Mouse (Mus musculus): ENCODE data around the gene Bsg. TPM values are rescaled to one million over a fixed set of nuclear protein-coding genes. Genes with fewer than 3 reads are reported as not detected.

Bsg gene
- polyA plus RNA-seq (2012; rRNA removed; ENCODE audit: low replicate concordance), result 528 and 1,060 TPM in 2 replicates

GRCm38 (mm10) chr10:79704065-79704969, at the start of gene Bsg:
Gene Bsg (plus strand): TSS chr10:79704491.

GRCm38 (mm10) chr10:79664131-79664665, 40.1 kb upstream of the Bsg start, which contains the start of gene Madcam1:
Gene Madcam1 (plus strand): TSS chr10:79664559.

GRCm38 (mm10) chr10:79668771-79669575, 35.3 kb upstream of the Bsg start, which contains the start of gene Tpgs1:
Gene Tpgs1 (plus strand): TSS chr10:79669369.

GRCm38 (mm10) chr10:79681591-79682245, 22.6 kb upstream of the Bsg start, which contains the start of gene Cdc34:
Gene Cdc34 (plus strand): TSS chr10:79682195.

GRCm38 (mm10) chr10:79688720-79689119, 15.6 kb upstream of the Bsg start, which contains the start of gene Gzmm:
Gene Gzmm (plus strand): TSS chr10:79689020.

GRCm38 (mm10) chr10:79716254-79716987, 12.1 kb downstream of the Bsg start, which contains the start of gene Hcn2:
Gene Hcn2 (plus strand): TSS chr10:79716634.

GRCm38 (mm10) chr10:79745898-79746773, 41.8 kb downstream of the Bsg start, which contains the start of gene Polrmt:
Gene Polrmt (minus strand): TSS chr10:79746581.

GRCm38 (mm10) chr10:79754856-79755516, 50.7 kb downstream of the Bsg start, which contains the start of gene Fgf22:
Gene Fgf22 (plus strand): TSS chr10:79755076.

Other genes starting within 250 kb of the Bsg start
- gene Vmn2r83, start 235.8 kb upstream of the Bsg start, polyA plus RNA-seq (2012; rRNA removed; ENCODE audit: low replicate concordance), result not detected in 2 replicates
- 227 and 464 TPM in 2 replicates for gene Plpp2, start 170.7 kb upstream of the Bsg start, polyA plus RNA-seq (2012; rRNA removed; ENCODE audit: low replicate concordance)
- 87.0 and 107 TPM in 2 replicates for gene Mier2, start 149.3 kb upstream of the Bsg start, polyA plus RNA-seq (2012; rRNA removed; ENCODE audit: low replicate concordance)
- not detected in 2 replicates for gene Theg, start 117.2 kb upstream of the Bsg start, polyA plus RNA-seq (2012; rRNA removed; ENCODE audit: low replicate concordance)
- 0.84 and 1.1 TPM in 2 replicates for gene C2cd4c, start 90.5 kb upstream of the Bsg start, polyA plus RNA-seq (2012; rRNA removed; ENCODE audit: low replicate concordance)
- 1.3 and 2.5 TPM in 2 replicates for gene Shc2, start 66.6 kb upstream of the Bsg start, polyA plus RNA-seq (2012; rRNA removed; ENCODE audit: low replicate concordance)
- gene Odf3l2, start 58.8 kb upstream of the Bsg start, polyA plus RNA-seq (2012; rRNA removed; ENCODE audit: low replicate concordance), result not detected in 2 replicates
- gene Madcam1, start 39.9 kb upstream of the Bsg start, polyA plus RNA-seq (2012; rRNA removed; ENCODE audit: low replicate concordance), result 6.5 and 9.9 TPM in 2 replicates
- 80.2 and 108 TPM in 2 replicates for gene Tpgs1, start 35.1 kb upstream of the Bsg start, polyA plus RNA-seq (2012; rRNA removed; ENCODE audit: low replicate concordance)
- 199 and 293 TPM in 2 replicates for gene Cdc34, start 22.3 kb upstream of the Bsg start, polyA plus RNA-seq (2012; rRNA removed; ENCODE audit: low replicate concordance)
- gene Gzmm, start 15.5 kb upstream of the Bsg start, polyA plus RNA-seq (2012; rRNA removed; ENCODE audit: low replicate concordance), result 0.37 TPM in 1 of 2 replicates, not detected in the other
- gene Hcn2, start 12.1 kb downstream of the Bsg start, polyA plus RNA-seq (2012; rRNA removed; ENCODE audit: low replicate concordance), result 8.5 and 24.2 TPM in 2 replicates
- 47.7 and 62.9 TPM in 2 replicates for gene Polrmt, start 42.1 kb downstream of the Bsg start, polyA plus RNA-seq (2012; rRNA removed; ENCODE audit: low replicate concordance)
- not detected in 2 replicates for gene Fgf22, start 50.6 kb downstream of the Bsg start, polyA plus RNA-seq (2012; rRNA removed; ENCODE audit: low replicate concordance)
- gene Rnf126, start 62.5 kb downstream of the Bsg start, polyA plus RNA-seq (2012; rRNA removed; ENCODE audit: low replicate concordance), result 161 and 229 TPM in 2 replicates
- 11.5 and 11.9 TPM in 2 replicates for gene Fstl3, start 72.8 kb downstream of the Bsg start, polyA plus RNA-seq (2012; rRNA removed; ENCODE audit: low replicate concordance)
- 0.27 and 0.59 TPM in 2 replicates for gene Prss57, start 86.5 kb downstream of the Bsg start, polyA plus RNA-seq (2012; rRNA removed; ENCODE audit: low replicate concordance)
- gene Palm, start 89.1 kb downstream of the Bsg start, polyA plus RNA-seq (2012; rRNA removed; ENCODE audit: low replicate concordance), result 17.2 and 27.7 TPM in 2 replicates
- gene Misp, start 116.5 kb downstream of the Bsg start, polyA plus RNA-seq (2012; rRNA removed; ENCODE audit: low replicate concordance), result 97.3 and 216 TPM in 2 replicates
- 156 and 209 TPM in 2 replicates for gene Ptbp1, start 149.9 kb downstream of the Bsg start, polyA plus RNA-seq (2012; rRNA removed; ENCODE audit: low replicate concordance)
- 3.8 and 5.3 TPM in 2 replicates for gene Prtn3, start 170.0 kb downstream of the Bsg start, polyA plus RNA-seq (2012; rRNA removed; ENCODE audit: low replicate concordance)
- 6.1 and 11.4 TPM in 2 replicates for gene Plppr3, start 170.1 kb downstream of the Bsg start, polyA plus RNA-seq (2012; rRNA removed; ENCODE audit: low replicate concordance)
- not detected in 2 replicates for gene Elane, start 181.8 kb downstream of the Bsg start, polyA plus RNA-seq (2012; rRNA removed; ENCODE audit: low replicate concordance)
- gene Cfd, start 186.4 kb downstream of the Bsg start, polyA plus RNA-seq (2012; rRNA removed; ENCODE audit: low replicate concordance), result 12.8 and 564 TPM in 2 replicates
- gene Med16, start 204.4 kb downstream of the Bsg start, polyA plus RNA-seq (2012; rRNA removed; ENCODE audit: low replicate concordance), result 44.8 and 49.2 TPM in 2 replicates
- not detected in 2 replicates for gene Gm26602, start 206.4 kb downstream of the Bsg start, polyA plus RNA-seq (2012; rRNA removed; ENCODE audit: low replicate concordance)
- 5.1 and 5.6 TPM in 2 replicates for gene Kiss1r, start 212.5 kb downstream of the Bsg start, polyA plus RNA-seq (2012; rRNA removed; ENCODE audit: low replicate concordance)
- 102 and 133 TPM in 2 replicates for gene R3hdm4, start 216.7 kb downstream of the Bsg start, polyA plus RNA-seq (2012; rRNA removed; ENCODE audit: low replicate concordance)
- 8.1 and 9.4 TPM in 2 replicates for gene Arid3a, start 222.6 kb downstream of the Bsg start, polyA plus RNA-seq (2012; rRNA removed; ENCODE audit: low replicate concordance)